Mouse (Mus musculus): Measurements from ENCODE around the gene Grik3. TPM values are rescaled to one million over a fixed set of nuclear protein-coding genes. Genes with fewer than 3 reads are reported as not detected.

The Grik3 gene
- total and polyA plus RNA-seq, 3 experiments: not detected

DNA sequence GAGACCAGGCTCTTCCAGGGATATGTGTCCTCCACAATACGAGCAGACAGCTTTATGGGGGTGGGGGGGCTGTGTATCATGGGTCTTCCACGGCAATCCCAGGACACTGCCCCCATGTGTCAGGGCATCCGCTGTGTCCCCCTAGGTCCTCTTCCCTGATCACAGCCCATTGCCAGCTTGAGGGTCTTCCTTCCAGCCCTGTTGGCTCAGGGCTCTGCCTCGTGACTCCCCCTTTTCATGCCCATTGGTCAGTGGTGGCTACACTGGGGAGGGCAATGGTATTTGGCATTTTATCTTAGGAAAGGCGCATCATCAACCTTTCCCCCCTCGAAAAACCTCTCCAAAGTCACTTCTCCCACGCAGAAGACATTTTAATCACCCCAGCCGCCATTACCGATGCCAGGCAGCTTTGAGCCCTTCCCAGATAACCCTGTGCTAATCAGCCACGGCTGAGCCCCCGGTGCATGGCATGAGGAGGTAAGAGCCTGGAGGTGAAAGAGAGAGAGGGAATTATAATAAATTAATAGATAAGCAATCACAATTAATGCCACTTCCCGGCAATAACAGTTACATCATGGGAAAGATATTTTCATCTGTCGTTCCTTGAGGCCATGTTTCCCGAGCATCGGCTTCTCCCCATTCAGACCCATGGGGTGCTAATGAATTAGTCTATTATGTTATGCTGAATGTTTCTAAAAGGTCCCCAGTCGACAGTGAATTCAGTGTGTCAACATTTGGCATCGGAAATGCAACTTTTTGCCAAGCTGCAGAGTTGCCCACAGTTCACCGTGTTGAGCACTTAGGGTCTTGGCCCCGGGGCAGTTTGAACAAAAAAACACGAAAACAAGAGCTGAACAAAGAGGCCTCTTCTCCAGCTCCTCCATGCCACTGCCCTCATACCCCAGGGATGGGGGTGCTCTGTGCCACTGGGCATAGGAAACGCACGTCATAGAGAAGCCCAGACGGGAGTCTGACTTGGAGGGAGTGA is 154.4 kb downstream of the Grik3 start:
- Histone ChIP-seq H3K4me1 (ENCODE audit: control insufficient read depth in 1 of 2, insufficient read depth in 2 of 2) (no peaks in the 10 kb centered on the region), H3K9ac (ENCODE audit: insufficient read depth, low read depth) (no peak overlapping the region), H3K9me3 (replicated peaks; ENCODE audit: low read length) (no peaks in the 10 kb centered on the region), H3K4me3 (replicated peaks in 1 of 3; ENCODE audit: low read depth in 2 of 3, low read length in 2 of 3, poor library complexity in 1 of 3) (no peak overlapping the region), H3K4me2 (ENCODE audit: insufficient read depth, low read depth, poor library complexity, severe bottlenecking) (no peak overlapping the region), H3K27ac (ENCODE audit: insufficient read depth, low read depth) (no peak overlapping the region), H3K79me2 (replicated peaks; ENCODE audit: control insufficient read depth, extremely low read depth, insufficient read depth, poor library complexity, severe bottlenecking) (no peaks in the 10 kb centered on the region), H3K36me3 (replicated peaks in 1 of 2; ENCODE audit: control insufficient read depth in 1 of 2, insufficient read depth in 1 of 2, low read length in 1 of 2) (no peaks in the 10 kb centered on the region), H3K27me3 (replicated peaks) (peaks cover 98% of the 10 kb centered on the region)
- dilution Hi-C loops (cut with MboI; ENCODE audit: extremely low pct_ligation_motif_present, extremely low pct_unique_long_range_greater_than_20kb, low sequenced_read_pairs): no loop called here
- no peak for TF ChIP-seq RCOR1 (conservative IDR thresholded peaks at IDR 0.05; ENCODE audit: low read depth, low read length)
- no peak for TF ChIP-seq JUN (IDR thresholded peaks at IDR 0.05; ENCODE audit: insufficient read depth, low read depth, low read length)
- no peak for TF ChIP-seq SIN3A (IDR thresholded peaks at IDR 0.05; ENCODE audit: low read length)
- TF ChIP-seq USF1 (IDR thresholded peaks at IDR 0.05; ENCODE audit: low read depth, low read length): no peak
- no peak for TF ChIP-seq CHD2 (IDR thresholded peaks at IDR 0.05; ENCODE audit: low read length)
- no peak for TF ChIP-seq SMC3 (IDR thresholded peaks at IDR 0.05; ENCODE audit: low read depth, low read length)
- no peak for TF ChIP-seq PAX5 (IDR thresholded peaks at IDR 0.05; ENCODE audit: low read length)
- no peak for TF ChIP-seq UBTF (IDR thresholded peaks at IDR 0.05; ENCODE audit: low read depth, low read length)
- no peak for TF ChIP-seq KAT2A (IDR thresholded peaks at IDR 0.05; ENCODE audit: insufficient replicate concordance, low read length)
- no peak for TF ChIP-seq NELFE (IDR thresholded peaks at IDR 0.05; ENCODE audit: low read depth, low read length)
- no peak for TF ChIP-seq JUND (conservative IDR thresholded peaks at IDR 0.05; ENCODE audit: low read depth, low read length)
- TF ChIP-seq ZC3H11A (IDR thresholded peaks at IDR 0.05; ENCODE audit: low read depth, low read length): no peak
- TF ChIP-seq MAX (IDR thresholded peaks at IDR 0.05; ENCODE audit: low read length): no peak
- TF ChIP-seq MXI1 (IDR thresholded peaks at IDR 0.05; ENCODE audit: low read depth, low read length): no peak
- no peak for DNase-seq (ENCODE audit: extremely low read depth)
- in situ Hi-C loops (cut with MboI; ENCODE audit: low pct_ligation_motif_present, low pct_unique_long_range_greater_than_20kb, low sequenced_read_pairs): no loop called here

DNA sequence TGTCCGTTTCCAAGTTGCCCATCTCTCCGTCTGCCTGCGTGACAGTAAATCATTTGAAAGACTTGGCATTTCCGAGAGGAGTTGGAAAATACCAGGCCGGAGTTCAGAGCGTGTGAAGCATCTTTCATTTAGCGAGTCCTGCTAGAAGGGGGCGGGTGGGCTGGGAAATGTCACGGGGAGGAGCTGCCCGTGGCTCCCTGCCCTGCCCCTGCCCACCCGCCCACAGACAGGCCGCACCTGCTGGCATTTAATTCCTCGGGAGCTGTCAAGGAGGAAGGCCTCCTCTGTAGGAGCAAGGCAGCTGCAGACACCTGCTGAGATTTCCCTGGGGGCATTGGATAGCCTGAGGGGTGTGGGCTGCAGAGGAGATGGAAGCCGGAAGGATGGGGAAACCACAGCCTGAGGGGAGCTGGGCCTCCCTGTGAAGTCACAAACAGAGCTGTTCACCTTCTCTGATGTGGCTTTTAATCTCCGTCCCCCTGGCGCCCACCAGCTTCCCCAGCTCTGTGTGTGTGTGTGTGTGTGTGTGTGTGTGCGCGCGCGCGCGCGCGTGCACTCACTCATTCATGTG is 161.3 kb downstream of the Grik3 start:
- H3K9ac ChIP-seq (ENCODE audit: insufficient read depth, low read depth): no peak overlapping the region

More for the DNA sequence above, 161.3 kb downstream of the Grik3 start:
- TF ChIP-seq MYC (IDR thresholded peaks at IDR 0.05; ENCODE audit: low read depth, low read length): no peak
- no peak for TF ChIP-seq HCFC1 (IDR thresholded peaks at IDR 0.05; ENCODE audit: low read depth, low read length)
- no peak for TF ChIP-seq KAT2A (IDR thresholded peaks at IDR 0.05; ENCODE audit: insufficient replicate concordance, low read length)
- TF ChIP-seq JUND (conservative IDR thresholded peaks at IDR 0.05; ENCODE audit: low read depth, low read length): no peak
- H3K36me3 ChIP-seq (replicated peaks in 1 of 2; ENCODE audit: control insufficient read depth in 1 of 2, insufficient read depth in 1 of 2, low read length in 1 of 2): no peaks in the 10 kb centered on the region
- peaks cover 83% of the 10 kb centered on the region for H3K27me3 ChIP-seq (replicated peaks)
- no peak overlapping the region for H3K27ac ChIP-seq (ENCODE audit: insufficient read depth, low read depth)
- H3K79me2 ChIP-seq (replicated peaks; ENCODE audit: control insufficient read depth, extremely low read depth, insufficient read depth, poor library complexity, severe bottlenecking): no peaks in the 10 kb centered on the region
- H3K4me3 ChIP-seq (replicated peaks in 1 of 3; ENCODE audit: low read depth in 2 of 3, low read length in 2 of 3, poor library complexity in 1 of 3): no peak overlapping the region
- in situ Hi-C loops (cut with MboI; ENCODE audit: low pct_ligation_motif_present, low pct_unique_long_range_greater_than_20kb, low sequenced_read_pairs): no loop called here
- H3K9me3 ChIP-seq (replicated peaks; ENCODE audit: low read length): no peaks in the 10 kb centered on the region
- dilution Hi-C loops (cut with MboI; ENCODE audit: extremely low pct_ligation_motif_present, extremely low pct_unique_long_range_greater_than_20kb, low sequenced_read_pairs): no loop called here
- DNase-seq (ENCODE audit: extremely low read depth): no peak
- H3K4me1 ChIP-seq (ENCODE audit: control insufficient read depth in 1 of 2, insufficient read depth in 2 of 2): no peaks in the 10 kb centered on the region
- no peak overlapping the region for H3K4me2 ChIP-seq (ENCODE audit: insufficient read depth, low read depth, poor library complexity, severe bottlenecking)

Measured in CH12.LX (cell line).